Mouse (Mus musculus): ENCODE data around the gene Ngdn. TPM values are rescaled to one million over a fixed set of nuclear protein-coding genes. Genes with fewer than 3 reads are reported as not detected.
A peak's percentile ranks its signal among the peaks of the same experiment; 100 is the strongest.
"Not testable (repeated sequence)": the region's sequence is repeated elsewhere in the genome, so short reads cannot be mapped to it uniquely, and the experiment has no call there.

The Ngdn gene
- total and polyA plus RNA-seq, 3 experiments, result 140 to 148 TPM; not detected in 1

- H3K4me3 ChIP-seq (ENCODE audit: control insufficient read depth in 1 of 2, insufficient read depth in 1 of 2, low read depth in 2 of 2, low read length in 2 of 2), result no peak overlapping the region
- no peaks in the 10 kb centered on the region for H3K27me3 ChIP-seq (ENCODE audit: control insufficient read depth in 1 of 2, insufficient read depth in 2 of 2, low read length in 2 of 2)
- no peaks in the 10 kb centered on the region for H3K9me3 ChIP-seq (replicated peaks; ENCODE audit: insufficient read depth, low read length)
- TF ChIP-seq RCOR1 (IDR thresholded peaks at IDR 0.05; ENCODE audit: low read depth, low read length), result no peak
- no peak for TF ChIP-seq ZC3H11A (IDR thresholded peaks at IDR 0.05; ENCODE audit: low read depth, low read length)
- TF ChIP-seq MAX (IDR thresholded peaks at IDR 0.05; ENCODE audit: low read length), result no peak
- no peak for TF ChIP-seq RAD21 (IDR thresholded peaks at IDR 0.05; ENCODE audit: low read depth, low read length)
- TF ChIP-seq SIN3A (IDR thresholded peaks at IDR 0.05; ENCODE audit: low read length), result no peak
- no peak for TF ChIP-seq BHLHE40 (IDR thresholded peaks at IDR 0.05; ENCODE audit: borderline replicate concordance, low read depth, low read length)
- peaks cover 2 to 7% of the 10 kb centered on the region in 2 experiments; a peak in 3 of 4 replicates for H3K4me1 ChIP-seq (ENCODE audit: control insufficient read depth in 1 of 2, insufficient read depth in 2 of 2, low read length in 2 of 2)
- no peak overlapping the region for H3K9ac ChIP-seq (ENCODE audit: control insufficient read depth, low read depth, low read length, poor library complexity, severe bottlenecking)
- peaks cover 0 to 8% of the 10 kb centered on the region in 2 experiments; a peak in 2 of 4 replicates for H3K36me3 ChIP-seq (ENCODE audit: control insufficient read depth in 1 of 2, insufficient read depth in 2 of 2, low read length in 2 of 2)
- H3K27ac ChIP-seq (ENCODE audit: control insufficient read depth, low read depth, low read length), result no peak overlapping the region
- DNase-seq (ENCODE audit: low read depth, low spot score), result no peak
- no peaks in the 10 kb centered on the region for H3K79me2 ChIP-seq (ENCODE audit: control insufficient read depth, insufficient read depth, low read length, poor library complexity)
Measured at GRCm38 (mm10) chr14:55032695-55033225, 17.5 kb downstream of the Ngdn start.

- H3K9ac ChIP-seq (ENCODE audit: control insufficient read depth, low read depth, low read length, poor library complexity, severe bottlenecking); H3K9me3 ChIP-seq (replicated peaks; ENCODE audit: insufficient read depth, low read length); H3K4me3 ChIP-seq (ENCODE audit: control insufficient read depth in 1 of 2, insufficient read depth in 1 of 2, low read depth in 2 of 2, low read length in 2 of 2); H3K79me2 ChIP-seq (ENCODE audit: control insufficient read depth, insufficient read depth, low read length, poor library complexity); H3K27ac ChIP-seq (ENCODE audit: control insufficient read depth, low read depth, low read length); H3K4me1 ChIP-seq (ENCODE audit: control insufficient read depth in 1 of 2, insufficient read depth in 2 of 2, low read length in 2 of 2); H3K36me3 ChIP-seq (ENCODE audit: control insufficient read depth in 1 of 2, insufficient read depth in 2 of 2, low read length in 2 of 2); H3K27me3 ChIP-seq (ENCODE audit: control insufficient read depth in 1 of 2, insufficient read depth in 2 of 2, low read length in 2 of 2): not testable (repeated sequence)
- TF ChIP-seq ZNF384 (IDR thresholded peaks at IDR 0.05; ENCODE audit: low read depth, low read length), result peak; percentile 87
- peak; percentile 54 for DNase-seq (ENCODE audit: low read depth, low spot score)
Measured at GRCm38 (mm10) chr14:55043694-55044093, 28.4 kb downstream of the Ngdn start.

- H3K9me3 ChIP-seq (replicated peaks; ENCODE audit: insufficient read depth, low read length), result no peaks in the 10 kb centered on the region
- TF ChIP-seq CHD2 (IDR thresholded peaks at IDR 0.05; ENCODE audit: low read length) (no peak), MAX (IDR thresholded peaks at IDR 0.05; ENCODE audit: low read length) (no peak), RCOR1 (IDR thresholded peaks at IDR 0.05; ENCODE audit: low read depth, low read length) (no peak), JUND (IDR thresholded peaks at IDR 0.05; ENCODE audit: low read depth, low read length) (no peak)
Measured at GRCm38 (mm10) chr14:55047971-55048531, 32.8 kb downstream of the Ngdn start.

More at GRCm38 (mm10) chr14:55047971-55048531, 32.8 kb downstream of the Ngdn start:
- no peaks in the 10 kb centered on the region for H3K4me1 ChIP-seq (ENCODE audit: control insufficient read depth in 1 of 2, insufficient read depth in 2 of 2, low read length in 2 of 2)
- H3K27me3 ChIP-seq (ENCODE audit: control insufficient read depth in 1 of 2, insufficient read depth in 2 of 2, low read length in 2 of 2), result no peaks in the 10 kb centered on the region
- no peaks in the 10 kb centered on the region for H3K79me2 ChIP-seq (ENCODE audit: control insufficient read depth, insufficient read depth, low read length, poor library complexity)
- no peak overlapping the region for H3K9ac ChIP-seq (ENCODE audit: control insufficient read depth, low read depth, low read length, poor library complexity, severe bottlenecking)
- DNase-seq (ENCODE audit: low read depth, low spot score), result no peak
- H3K27ac ChIP-seq (ENCODE audit: control insufficient read depth, low read depth, low read length), result no peak overlapping the region
- H3K4me3 ChIP-seq (ENCODE audit: control insufficient read depth in 1 of 2, insufficient read depth in 1 of 2, low read depth in 2 of 2, low read length in 2 of 2), result no peak overlapping the region
- peaks cover 0 to 3% of the 10 kb centered on the region in 2 experiments; a peak in 1 of 4 replicates for H3K36me3 ChIP-seq (ENCODE audit: control insufficient read depth in 1 of 2, insufficient read depth in 2 of 2, low read length in 2 of 2)
